Mouse (Mus musculus): Measurements from ENCODE around the gene Clec4a1. TPM values are rescaled to one million over a fixed set of nuclear protein-coding genes. Genes with fewer than 3 reads are reported as not detected.

Clec4a1 gene
- total RNA-seq, 2 experiments from 2014 or later: 3.6 to 4.7 TPM

Other genes starting within 250 kb of the Clec4a1 start
- gene Nanog, start 214.4 kb upstream of the Clec4a1 start, total RNA-seq (2021): not detected
- gene Slc2a3, start 120.2 kb upstream of the Clec4a1 start, total RNA-seq (2021): 1 to 10 TPM; 1.8 to 2.2 TPM
- 10 to 100 TPM; 31.8 to 37.0 TPM for gene Foxj2, start 101.9 kb upstream of the Clec4a1 start, total RNA-seq (2021)
- gene C3ar1, start 65.7 kb upstream of the Clec4a1 start, total RNA-seq (2021): 1 to 10 TPM; 2.9 to 3.3 TPM
- 10 to 100 TPM; 22.1 to 24.9 TPM for gene Necap1, start 47.4 kb upstream of the Clec4a1 start, total RNA-seq (2021)
- gene Clec4a3, start 30.7 kb downstream of the Clec4a1 start, total RNA-seq (2021): 1 to 10 TPM; 2.9 to 3.6 TPM
- not detected for gene Clec4a4, start 68.5 kb downstream of the Clec4a1 start, total RNA-seq (2021)
- not detected for gene Clec4b1, start 128.1 kb downstream of the Clec4a1 start, total RNA-seq (2021)
- 1 to 10 TPM; 2.7 TPM for gene Clec4a2, start 184.6 kb downstream of the Clec4a1 start, total RNA-seq (2021)